Mouse (Mus musculus): ENCODE measurements around the gene Susd4. TPM values are rescaled to one million over a fixed set of nuclear protein-coding genes. Genes with fewer than 3 reads are reported as not detected.

The Susd4 gene
- polyA plus RNA-seq, 1 experiment = 0.54 TPM

DNA sequence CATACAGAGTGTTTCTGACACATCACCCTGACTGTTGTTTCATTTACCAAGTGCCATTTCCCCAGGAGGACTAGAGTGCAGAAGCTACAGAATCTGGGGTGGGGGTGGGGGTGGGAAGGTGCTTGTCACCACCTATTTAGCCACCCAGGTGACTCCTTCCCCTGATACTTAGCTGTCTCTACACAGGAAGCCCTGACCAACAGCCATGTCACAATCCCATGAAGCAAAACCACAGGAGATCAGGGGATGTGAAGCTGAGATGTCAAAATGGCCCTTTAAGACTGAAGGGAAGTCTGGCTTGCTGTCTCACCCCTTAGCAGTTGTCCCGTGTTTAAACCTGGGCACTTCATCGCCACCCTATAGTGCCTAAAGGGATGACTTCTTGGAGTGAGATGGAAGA is 37.9 kb downstream of the Susd4 start:
- Histone ChIP-seq H3K27me3 (ENCODE audit: control insufficient read depth, insufficient read depth, low read length) (no peaks in the 10 kb centered on the region), H3K27ac (ENCODE audit: insufficient read depth, low read length) (no peak overlapping the region), H3K4me3 (ENCODE audit: extremely low read depth, insufficient read depth, insufficient read length) (no peak overlapping the region), H3K4me1 (ENCODE audit: control insufficient read depth, insufficient read depth, insufficient read length) (no peaks in the 10 kb centered on the region), H3K36me3 (ENCODE audit: control insufficient read depth, insufficient read depth, low read length) (no peaks in the 10 kb centered on the region)
- DNase-seq (ENCODE audit: low read depth in 1 of 2, low spot score in 2 of 2) = no peak
- 64% methylated on average over 2 of the region's 2 CpGs for WGBS
- TF ChIP-seq CTCF (IDR thresholded peaks at IDR 0.05; ENCODE audit: extremely low read depth, insufficient read depth, insufficient read length, insufficient replicate concordance) (no peak), POLR2A (IDR thresholded peaks at IDR 0.05; ENCODE audit: low read depth, low read length) (no peak)

DNA sequence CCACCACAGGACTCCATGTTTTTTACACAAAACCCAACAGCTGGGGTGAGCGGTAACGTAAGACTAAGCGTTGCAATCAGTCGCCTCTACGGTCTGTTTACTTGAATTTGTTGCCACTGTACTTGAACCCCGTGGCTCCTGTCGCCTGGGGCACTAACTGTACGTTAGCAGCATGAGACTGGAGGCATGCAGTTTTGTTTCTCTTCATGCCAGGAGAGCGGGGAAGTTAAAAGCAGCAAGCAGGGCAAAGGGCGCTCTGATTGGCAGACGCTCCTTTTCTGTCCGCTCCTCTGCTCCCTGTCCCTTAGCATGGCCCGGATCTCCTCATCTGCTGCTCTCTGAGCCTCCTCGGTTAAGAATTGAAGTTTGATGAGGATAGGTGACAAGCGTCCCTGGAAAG is 39.2 kb downstream of the Susd4 start:
- no peak overlapping the region for H3K27ac ChIP-seq (ENCODE audit: insufficient read depth, low read length)
- no peak overlapping the region for H3K4me3 ChIP-seq (ENCODE audit: extremely low read depth, insufficient read depth, insufficient read length)
- no peak for DNase-seq (ENCODE audit: low read depth in 1 of 2, low spot score in 2 of 2)
- WGBS = 91% methylated on average over 15 of the region's 15 CpGs
- H3K4me1 ChIP-seq (ENCODE audit: control insufficient read depth, insufficient read depth, insufficient read length) = no peaks in the 10 kb centered on the region
- no peaks in the 10 kb centered on the region for H3K27me3 ChIP-seq (ENCODE audit: control insufficient read depth, insufficient read depth, low read length)
- no peak for TF ChIP-seq CTCF (IDR thresholded peaks at IDR 0.05; ENCODE audit: extremely low read depth, insufficient read depth, insufficient read length, insufficient replicate concordance)
- no peak for TF ChIP-seq POLR2A (IDR thresholded peaks at IDR 0.05; ENCODE audit: low read depth, low read length)
- H3K36me3 ChIP-seq (ENCODE audit: control insufficient read depth, insufficient read depth, low read length) = no peaks in the 10 kb centered on the region

DNA sequence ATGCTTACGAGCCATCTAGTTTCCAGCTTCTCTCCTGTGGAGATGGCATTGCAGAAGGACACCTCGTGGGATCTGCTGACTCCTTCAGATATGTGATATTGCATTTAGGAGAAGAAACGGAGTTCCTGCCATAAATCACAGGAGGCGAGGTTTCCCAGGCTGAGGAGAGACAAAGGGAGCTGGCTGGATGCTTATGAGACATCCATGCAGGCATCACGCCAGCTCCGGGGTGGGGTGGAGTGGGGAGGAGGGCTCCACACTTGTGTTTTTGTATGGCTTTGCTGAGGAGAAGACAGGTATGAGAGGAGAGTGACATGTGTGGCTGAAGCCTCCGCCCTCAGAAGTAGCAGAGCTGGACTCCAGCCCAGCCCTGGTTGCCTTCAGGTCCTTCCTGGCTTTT is 50.3 kb downstream of the Susd4 start:
- H3K4me3 ChIP-seq (ENCODE audit: extremely low read depth, insufficient read depth, insufficient read length) = no peak overlapping the region
- TF ChIP-seq CTCF (IDR thresholded peaks at IDR 0.05; ENCODE audit: extremely low read depth, insufficient read depth, insufficient read length, insufficient replicate concordance) (no peak), POLR2A (IDR thresholded peaks at IDR 0.05; ENCODE audit: low read depth, low read length) (no peak)
- H3K27me3 ChIP-seq (ENCODE audit: control insufficient read depth, insufficient read depth, low read length) = no peaks in the 10 kb centered on the region
- 78% methylated on average over 7 of the region's 7 CpGs for WGBS
- no peak overlapping the region for H3K27ac ChIP-seq (ENCODE audit: insufficient read depth, low read length)
- H3K36me3 ChIP-seq (ENCODE audit: control insufficient read depth, insufficient read depth, low read length) = no peaks in the 10 kb centered on the region
- H3K4me1 ChIP-seq (ENCODE audit: control insufficient read depth, insufficient read depth, insufficient read length) = no peaks in the 10 kb centered on the region
- DNase-seq (ENCODE audit: low read depth in 1 of 2, low spot score in 2 of 2) = no peak

DNA sequence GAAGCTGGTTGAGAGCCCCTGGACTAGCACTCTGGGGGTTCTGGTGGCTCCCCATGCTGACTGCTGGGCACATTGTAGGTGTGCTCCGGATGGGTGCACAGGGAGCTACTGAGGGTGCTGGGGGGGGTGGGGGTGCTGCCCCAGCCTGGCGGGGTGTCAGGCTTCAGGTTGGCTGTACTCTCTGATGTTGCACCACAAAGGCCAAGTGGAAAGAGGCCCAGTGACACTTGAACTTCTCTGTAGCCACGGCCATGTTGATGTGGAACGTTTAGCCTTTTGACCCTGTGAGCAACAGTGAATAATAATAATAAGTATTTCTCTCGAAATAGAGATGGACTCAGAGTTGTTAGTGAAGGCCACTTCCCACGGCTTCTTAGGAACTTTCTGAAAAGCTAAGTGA is 50.9 kb downstream of the Susd4 start:
- Histone ChIP-seq H3K4me3 (ENCODE audit: extremely low read depth, insufficient read depth, insufficient read length) (no peak overlapping the region), H3K4me1 (ENCODE audit: control insufficient read depth, insufficient read depth, insufficient read length) (no peaks in the 10 kb centered on the region), H3K27me3 (ENCODE audit: control insufficient read depth, insufficient read depth, low read length) (no peaks in the 10 kb centered on the region), H3K36me3 (ENCODE audit: control insufficient read depth, insufficient read depth, low read length) (no peaks in the 10 kb centered on the region), H3K27ac (ENCODE audit: insufficient read depth, low read length) (no peak overlapping the region)
- 87% methylated on average over 6 of the region's 6 CpGs for WGBS
- TF ChIP-seq POLR2A (IDR thresholded peaks at IDR 0.05; ENCODE audit: low read depth, low read length) = no peak
- no peak for TF ChIP-seq CTCF (IDR thresholded peaks at IDR 0.05; ENCODE audit: extremely low read depth, insufficient read depth, insufficient read length, insufficient replicate concordance)
- no peak for DNase-seq (ENCODE audit: low read depth in 1 of 2, low spot score in 2 of 2)

DNA sequence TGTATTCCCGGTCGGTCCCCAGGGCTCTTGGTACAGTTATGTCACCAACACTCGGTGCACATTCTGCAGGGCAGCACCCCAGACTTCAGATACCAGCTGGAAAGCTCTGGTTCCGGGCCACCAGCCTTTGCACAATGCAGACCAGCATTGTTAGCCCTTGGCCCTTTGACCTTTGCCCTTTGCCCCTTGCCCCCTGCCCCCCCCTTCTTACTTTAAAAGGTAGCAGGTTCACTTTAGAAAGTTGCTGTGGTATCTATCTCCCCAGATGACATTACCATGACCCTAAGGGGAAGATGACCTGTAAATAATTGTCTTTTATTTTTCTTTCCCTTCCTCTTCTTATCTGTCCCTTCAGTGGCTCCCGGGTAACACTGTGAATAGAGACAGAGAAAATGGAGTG is 53.4 kb downstream of the Susd4 start:
- Histone ChIP-seq H3K36me3 (ENCODE audit: control insufficient read depth, insufficient read depth, low read length) (no peaks in the 10 kb centered on the region), H3K4me1 (ENCODE audit: control insufficient read depth, insufficient read depth, insufficient read length) (no peaks in the 10 kb centered on the region), H3K27ac (ENCODE audit: insufficient read depth, low read length) (no peak overlapping the region), H3K4me3 (ENCODE audit: extremely low read depth, insufficient read depth, insufficient read length) (no peak overlapping the region), H3K27me3 (ENCODE audit: control insufficient read depth, insufficient read depth, low read length) (no peaks in the 10 kb centered on the region)
- WGBS = 84% methylated on average over 5 of the region's 5 CpGs
- DNase-seq (ENCODE audit: low read depth in 1 of 2, low spot score in 2 of 2) = no peak
- TF ChIP-seq CTCF (IDR thresholded peaks at IDR 0.05; ENCODE audit: extremely low read depth, insufficient read depth, insufficient read length, insufficient replicate concordance) (no peak), POLR2A (IDR thresholded peaks at IDR 0.05; ENCODE audit: low read depth, low read length) (no peak)

DNA sequence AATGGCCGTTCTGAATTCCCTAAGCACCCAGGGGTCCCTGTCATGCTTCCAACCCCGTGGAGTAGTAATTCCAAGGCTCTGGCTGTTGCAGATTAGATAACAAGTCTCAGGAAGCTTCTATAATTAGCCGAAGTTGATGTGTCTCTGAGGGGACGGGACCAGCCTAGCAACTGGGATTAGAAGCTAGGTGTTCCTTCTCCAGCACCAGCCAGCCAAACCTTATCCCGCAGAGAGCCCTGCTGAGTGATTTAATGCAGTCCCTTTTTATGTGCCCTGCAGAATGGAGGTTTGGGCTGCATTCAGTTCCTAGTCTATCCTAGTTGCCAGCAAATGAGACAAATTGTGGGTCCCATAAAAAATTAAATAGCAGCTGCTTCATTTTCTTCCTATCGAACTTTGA is 54.0 kb downstream of the Susd4 start:
- H3K4me3 ChIP-seq (ENCODE audit: extremely low read depth, insufficient read depth, insufficient read length) = no peak overlapping the region
- 56% methylated on average over 6 of the region's 6 CpGs for WGBS
- DNase-seq (ENCODE audit: low read depth in 1 of 2, low spot score in 2 of 2) = no peak
- no peaks in the 10 kb centered on the region for H3K27me3 ChIP-seq (ENCODE audit: control insufficient read depth, insufficient read depth, low read length)
- no peak overlapping the region for H3K27ac ChIP-seq (ENCODE audit: insufficient read depth, low read length)
- H3K4me1 ChIP-seq (ENCODE audit: control insufficient read depth, insufficient read depth, insufficient read length) = no peaks in the 10 kb centered on the region
- no peak for TF ChIP-seq POLR2A (IDR thresholded peaks at IDR 0.05; ENCODE audit: low read depth, low read length)
- TF ChIP-seq CTCF (IDR thresholded peaks at IDR 0.05; ENCODE audit: extremely low read depth, insufficient read depth, insufficient read length, insufficient replicate concordance) = no peak
- no peaks in the 10 kb centered on the region for H3K36me3 ChIP-seq (ENCODE audit: control insufficient read depth, insufficient read depth, low read length)

DNA sequence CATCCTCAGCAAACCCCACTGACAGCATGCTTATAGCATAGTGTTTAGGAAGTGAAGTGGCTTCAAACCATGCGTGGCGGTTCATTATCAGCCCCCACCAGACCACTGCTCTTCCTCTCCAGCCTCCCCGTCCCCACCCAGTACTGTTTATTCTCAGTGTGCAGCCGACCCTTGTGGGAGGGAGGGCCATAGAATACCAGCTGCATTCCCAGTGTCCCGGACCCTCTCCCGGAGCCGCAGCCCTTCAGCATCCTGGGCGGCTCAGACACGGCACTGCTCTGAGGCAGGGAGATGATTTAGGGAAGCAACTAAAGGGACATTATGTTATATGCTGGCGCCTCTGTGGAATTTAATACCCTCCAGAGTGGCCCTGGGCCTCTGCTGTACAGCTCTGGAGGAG is 55.3 kb downstream of the Susd4 start:
- WGBS = 32% methylated on average over 10 of the region's 10 CpGs
- H3K4me1 ChIP-seq (ENCODE audit: control insufficient read depth, insufficient read depth, insufficient read length) = no peaks in the 10 kb centered on the region
- TF ChIP-seq CTCF (IDR thresholded peaks at IDR 0.05; ENCODE audit: extremely low read depth, insufficient read depth, insufficient read length, insufficient replicate concordance) (no peak), POLR2A (IDR thresholded peaks at IDR 0.05; ENCODE audit: low read depth, low read length) (no peak)
- no peak overlapping the region for H3K4me3 ChIP-seq (ENCODE audit: extremely low read depth, insufficient read depth, insufficient read length)
- no peaks in the 10 kb centered on the region for H3K27me3 ChIP-seq (ENCODE audit: control insufficient read depth, insufficient read depth, low read length)
- H3K27ac ChIP-seq (ENCODE audit: insufficient read depth, low read length) = no peak overlapping the region
- DNase-seq (ENCODE audit: low read depth in 1 of 2, low spot score in 2 of 2) = no peak
- no peaks in the 10 kb centered on the region for H3K36me3 ChIP-seq (ENCODE audit: control insufficient read depth, insufficient read depth, low read length)

All from spleen, adult 2 months (tissue).